Mouse (Mus musculus) layer of hippocampus, postnatal 10 days (tissue): ENCODE results near the gene Clk1. TPM values are rescaled to one million over a fixed set of nuclear protein-coding genes. Genes with fewer than 3 reads are reported as not detected.

ENCODE experiments used
- DNase-seq, 2 experiments: peaks; one replicate each; pipeline ENCODE4 v3.0.0; 2021; ENCODE audit warnings: low spot score in 2 of 2
- long read RNA-seq: library from polyadenylated mRNA; stranded (forward); transcript quantifications from one replicate; pipeline ENCODE4 v2.0.0, GENCODE M21; 2023
- total RNA-seq, 2 experiments: library from RNA; stranded (reverse); gene quantifications; 2 replicates each; pipeline ENCODE4 v1.2.3; 2021

Gene Clk1
- total RNA-seq: 100 to 1,000 TPM; 138 to 144 TPM
- long read RNA-seq, full-length matches to known transcripts: 19 of 25 reads
- long read RNA-seq, partial matches to known transcripts: 1 of 25 reads
- long read RNA-seq, other reads (novel, unspliced or antisense): 5 of 25 reads

GRCm38 (mm10) chr1:58423371-58424248 is at the start of gene Clk1:
Gene Clk1 (minus strand): TSS chr1:58424066.
- peak; percentile 99 for DNase-seq

- no peak for DNase-seq
Observed at GRCm38 (mm10) chr1:58465561-58465960, 41.7 kb upstream of the Clk1 start.

GRCm38 (mm10) chr1:58465042-58465441 is 41.2 kb upstream of the Clk1 start:
- DNase-seq: no peak

GRCm38 (mm10) chr1:58463935-58464334 is 40.1 kb upstream of the Clk1 start:
- no peak for DNase-seq

GRCm38 (mm10) chr1:58460566-58460965 is 36.7 kb upstream of the Clk1 start:
- no peak for DNase-seq

GRCm38 (mm10) chr1:58458867-58459266 is 35.0 kb upstream of the Clk1 start:
- no peak for DNase-seq

GRCm38 (mm10) chr1:58458175-58458574 is 34.3 kb upstream of the Clk1 start:
- DNase-seq: no peak

GRCm38 (mm10) chr1:58454316-58454715 is 30.4 kb upstream of the Clk1 start:
- DNase-seq: no peak

GRCm38 (mm10) chr1:58448396-58448795 is 24.5 kb upstream of the Clk1 start:
- DNase-seq: no peak

GRCm38 (mm10) chr1:58447766-58448165 is 23.9 kb upstream of the Clk1 start:
- DNase-seq: no peak

GRCm38 (mm10) chr1:58445861-58446260 is 22.0 kb upstream of the Clk1 start:
- DNase-seq: no peak

- DNase-seq: peak; percentile 84 to 90
Observed at GRCm38 (mm10) chr1:58445143-58445722, 21.4 kb upstream of the Clk1 start, which contains the start of the genes Nif3l1 and Ppil3. Gene Nif3l1 (plus strand): TSS chr1:58445151. Gene Ppil3 (minus strand): TSS chr1:58445486.

GRCm38 (mm10) chr1:58444691-58445090 is 20.8 kb upstream of the Clk1 start:
- DNase-seq: no peak

- DNase-seq: no peak
Observed at GRCm38 (mm10) chr1:58424551-58424950, 685 bp upstream of the Clk1 start.

GRCm38 (mm10) chr1:58422879-58423278 is 987 bp downstream of the Clk1 start:
- DNase-seq: no peak

- DNase-seq: no peak
Observed at GRCm38 (mm10) chr1:58420961-58421360, 2.9 kb downstream of the Clk1 start.

- DNase-seq: no peak
Observed at GRCm38 (mm10) chr1:58420032-58420431, 3.8 kb downstream of the Clk1 start.

- DNase-seq: no peak
Observed at GRCm38 (mm10) chr1:58416048-58416447, 7.8 kb downstream of the Clk1 start.

- DNase-seq: no peak
Observed at GRCm38 (mm10) chr1:58415442-58415841, 8.4 kb downstream of the Clk1 start.

GRCm38 (mm10) chr1:58410776-58411175 is 13.1 kb downstream of the Clk1 start:
- DNase-seq: no peak

- DNase-seq: no peak
Observed at GRCm38 (mm10) chr1:58410198-58410588, 13.7 kb downstream of the Clk1 start.

- no peak for DNase-seq
Observed at GRCm38 (mm10) chr1:58409553-58410197, 14.2 kb downstream of the Clk1 start.
